Mouse (Mus musculus) embryonic fibroblast, embryonic 13.5 days (primary cell): ENCODE measurements at regions not wholly inside any gene's neighbourhood (a gene's known extent, or its start where the extent isn't known, plus 50 kb on each side); places are given as distances from the start of the nearest gene placed in this dataset.

ENCODE experiments used
- CTCF ChIP-seq: IDR thresholded peaks from 2 replicates; pipeline ENCODE4 v1.5.1; 2011; ENCODE audit warnings: mild to moderate bottlenecking, control low read depth, low read length, moderate library complexity, borderline replicate concordance; ENCODE audit not compliant: insufficient read depth
- POLR2A ChIP-seq: IDR thresholded peaks from 2 replicates; pipeline ENCODE4 v1.6.1; 2011; ENCODE audit warnings: low read depth, mild to moderate bottlenecking, control low read depth, low read length, moderate library complexity

- no peak for TF ChIP-seq CTCF
- no peak for TF ChIP-seq POLR2A
Observed at GRCm38 (mm10) chr5:4625206-4625605, 132.6 kb downstream of the Fzd1 start.
